Mouse (Mus musculus): ENCODE data around the gene Cxcl1. TPM values are rescaled to one million over a fixed set of nuclear protein-coding genes. Genes with fewer than 3 reads are reported as not detected.

The Cxcl1 gene
- total and polyA plus RNA-seq, 3 experiments = 0.48 to 2.8 (median 1.0) TPM

DNA sequence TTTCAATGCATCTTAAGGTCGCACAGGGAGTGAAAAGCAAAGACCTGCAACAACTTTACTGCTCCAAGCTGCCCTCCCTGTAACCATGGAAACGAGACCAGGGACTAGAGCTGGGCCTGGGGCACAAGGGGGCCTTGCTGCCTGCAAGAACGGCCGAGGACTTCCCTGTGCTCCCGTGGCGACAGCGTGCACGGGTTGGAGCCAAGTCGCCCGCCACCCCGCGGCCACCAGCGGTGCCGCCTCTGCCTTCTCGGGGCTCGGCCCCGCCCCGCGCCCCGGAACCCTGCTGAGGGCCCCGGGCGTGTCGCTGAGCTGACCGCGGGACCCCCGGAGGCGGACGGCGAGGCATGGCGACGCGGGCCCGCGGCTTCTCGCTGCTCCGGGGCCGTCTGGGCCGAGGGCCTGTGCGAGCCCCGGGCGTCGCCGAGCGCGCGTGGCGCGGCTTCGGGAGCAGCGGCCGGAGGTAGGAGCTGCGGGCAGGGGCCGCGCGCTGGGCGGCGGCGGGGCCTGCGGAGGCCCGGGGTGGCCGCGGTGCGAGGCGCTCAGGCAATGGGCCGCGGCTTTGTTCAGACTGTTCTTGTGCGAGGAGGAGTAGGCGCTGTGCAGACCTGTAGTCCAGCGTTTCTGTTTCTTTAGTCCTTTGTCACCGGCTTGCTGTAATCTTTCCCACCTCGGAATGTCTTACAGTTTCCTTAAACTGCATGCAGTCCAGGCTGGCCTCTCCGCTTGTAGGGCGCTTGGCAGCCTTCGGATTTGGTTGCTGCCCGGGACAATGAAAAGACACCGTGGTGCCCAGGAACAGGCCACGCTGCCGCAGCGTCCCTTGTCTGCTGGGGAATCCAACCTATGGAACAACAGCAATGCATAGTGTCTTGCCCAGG is 40.2 kb downstream of the Cxcl1 start, which contains the start of gene Mthfd2l:
Gene Mthfd2l, plus strand, starts transcription at position 147 of the 881 bp plus-strand sequence.
- Histone ChIP-seq H3K4me1 (ENCODE audit: control insufficient read depth, insufficient read depth, low read length) (peaks cover 2% of the 10 kb centered on the region), H3K9ac (ENCODE audit: low read depth, low read length) (peak within 1 kb of the TSS; percentile 84), H3K27ac (peak within 1 kb of the TSS; percentile 75), H3K36me3 (ENCODE audit: control insufficient read depth, insufficient read depth, low read length) (peaks cover 4% of the 10 kb centered on the region), H3K4me3 (peak within 1 kb of the TSS; percentile 60), H3K79me2 (replicated peaks; ENCODE audit: control insufficient read depth, insufficient read depth, low read length) (0 out of 2 replicates have a peak, but pooled peaks cover 1% of the 10 kb centered on the region), H3K27me3 (ENCODE audit: control insufficient read depth, insufficient read depth, low read length) (no peaks in the 10 kb centered on the region)
- no peak for TF ChIP-seq EP300 (IDR thresholded peaks at IDR 0.05; ENCODE audit: insufficient read depth, low read depth, low read length)
- no peak for TF ChIP-seq POLR2A (IDR thresholded peaks at IDR 0.05; ENCODE audit: insufficient read depth, low read depth, low read length)
- TF ChIP-seq CTCF (IDR thresholded peaks at IDR 0.05) = peak; percentile 96
- intact Hi-C loops (cut with DNase I) = loop anchor here (2.0 kb wide), 1 partner anchor 40 kb away; the partner anchor contains the start of gene Cxcl1
- under 1% methylated on average over 76 of the region's 79 CpGs for WGBS
- DNase-seq = peak; percentile 92

DNA sequence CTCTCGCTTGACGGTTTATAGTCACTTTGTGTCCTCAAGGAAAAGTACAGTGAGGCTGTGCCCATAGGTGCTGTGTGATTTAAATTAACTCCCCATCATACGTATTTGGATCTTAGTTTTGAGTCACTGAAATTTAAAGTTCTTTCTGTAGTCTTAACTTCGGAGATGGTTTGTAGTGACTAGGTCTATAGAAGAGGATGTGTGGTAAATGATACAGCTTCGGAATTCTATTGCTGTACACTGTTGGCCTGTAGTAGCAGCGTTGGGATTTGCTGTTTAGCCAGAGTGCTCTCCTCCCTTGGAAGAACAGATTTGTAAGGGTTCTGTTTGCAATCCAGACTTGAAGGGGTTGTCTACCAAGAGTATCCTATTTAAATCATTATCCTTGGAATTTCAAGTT is 40.9 kb downstream of the Cxcl1 start:
- no peaks in the 10 kb centered on the region for H3K27me3 ChIP-seq (ENCODE audit: control insufficient read depth, insufficient read depth, low read length)
- peak overlapping the region; percentile 75 for H3K27ac ChIP-seq
- TF ChIP-seq POLR2A (IDR thresholded peaks at IDR 0.05; ENCODE audit: insufficient read depth, low read depth, low read length) (no peak), CTCF (IDR thresholded peaks at IDR 0.05) (no peak), EP300 (IDR thresholded peaks at IDR 0.05; ENCODE audit: insufficient read depth, low read depth, low read length) (no peak)
- 14% methylated on average over 6 of the region's 6 CpGs for WGBS
- intact Hi-C loops (cut with DNase I) = loop anchor here (2.0 kb wide), 1 partner anchor 41 kb away; the partner anchor contains the start of gene Cxcl1
- H3K4me1 ChIP-seq (ENCODE audit: control insufficient read depth, insufficient read depth, low read length) = peaks cover 2% of the 10 kb centered on the region
- peak overlapping the region; percentile 60 for H3K4me3 ChIP-seq
- H3K36me3 ChIP-seq (ENCODE audit: control insufficient read depth, insufficient read depth, low read length) = peaks cover 7% of the 10 kb centered on the region
- no peak for DNase-seq
- peak overlapping the region; percentile 84 for H3K9ac ChIP-seq (ENCODE audit: low read depth, low read length)
- H3K79me2 ChIP-seq (replicated peaks; ENCODE audit: control insufficient read depth, insufficient read depth, low read length) = 0 out of 2 replicates have a peak, but pooled peaks cover 1% of the 10 kb centered on the region

DNA sequence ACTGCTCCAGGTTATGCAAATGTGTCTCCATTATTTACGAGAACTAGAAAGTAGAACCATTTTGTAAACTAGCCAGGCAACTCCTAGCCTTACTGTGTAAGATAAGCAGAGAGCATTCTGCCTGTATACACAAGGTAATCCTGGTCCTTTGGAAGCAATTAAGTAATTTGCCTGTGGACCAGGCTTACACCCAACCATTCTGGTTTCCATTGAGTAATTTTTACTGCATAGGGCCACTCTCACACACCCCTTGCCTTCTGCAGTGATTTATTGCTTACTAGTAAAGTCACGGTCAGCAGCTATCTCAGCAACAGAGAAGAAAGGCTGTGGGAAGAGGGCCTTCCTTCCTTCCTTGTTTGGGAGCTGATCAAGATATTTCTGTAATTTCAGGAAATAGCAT is 45.7 kb downstream of the Cxcl1 start:
- WGBS = 60% methylated on average over 2 of the region's 2 CpGs
- H3K36me3 ChIP-seq (ENCODE audit: control insufficient read depth, insufficient read depth, low read length) = peaks cover 7% of the 10 kb centered on the region
- H3K9ac ChIP-seq (ENCODE audit: low read depth, low read length) = no peak overlapping the region
- TF ChIP-seq POLR2A (IDR thresholded peaks at IDR 0.05; ENCODE audit: insufficient read depth, low read depth, low read length) = no peak
- no peak for TF ChIP-seq EP300 (IDR thresholded peaks at IDR 0.05; ENCODE audit: insufficient read depth, low read depth, low read length)
- no peak for TF ChIP-seq CTCF (IDR thresholded peaks at IDR 0.05)
- peaks cover 2% of the 10 kb centered on the region for H3K4me1 ChIP-seq (ENCODE audit: control insufficient read depth, insufficient read depth, low read length)
- no peaks in the 10 kb centered on the region for H3K27me3 ChIP-seq (ENCODE audit: control insufficient read depth, insufficient read depth, low read length)
- H3K4me3 ChIP-seq = no peak overlapping the region
- 0 out of 2 replicates have a peak, but pooled peaks cover 1% of the 10 kb centered on the region for H3K79me2 ChIP-seq (replicated peaks; ENCODE audit: control insufficient read depth, insufficient read depth, low read length)
- H3K27ac ChIP-seq = no peak overlapping the region
- intact Hi-C loops (cut with DNase I) = no loop called here
- DNase-seq = no peak

Other genes starting within 250 kb of the Cxcl1 start
- gene Cxcl5, start 131.9 kb upstream of the Cxcl1 start, total RNA-seq (2021) = under 1 TPM in 1 of 2 experiments, not detected in 1; 0.31 TPM
- gene Cxcl5, start 131.9 kb upstream of the Cxcl1 start, polyA plus RNA-seq (2012; rRNA removed) = 0.06 and 0.23 TPM in 2 replicates
- 10 to 100 TPM in 1 of 2 experiments, 1 to 10 TPM in 1; 9.6 to 56.5 TPM for gene Ppbp, start 122.7 kb upstream of the Cxcl1 start, total RNA-seq (2021)
- 11.1 and 27.4 TPM in 2 replicates for gene Ppbp, start 122.7 kb upstream of the Cxcl1 start, polyA plus RNA-seq (2012; rRNA removed)
- 10 to 100 TPM; 37.6 to 71.1 TPM for gene Pf4, start 118.8 kb upstream of the Cxcl1 start, total RNA-seq (2021)
- gene Pf4, start 118.8 kb upstream of the Cxcl1 start, polyA plus RNA-seq (2012; rRNA removed) = 58.7 and 73.0 TPM in 2 replicates
- gene Cxcl3, start 105.1 kb upstream of the Cxcl1 start, total RNA-seq (2021) = not detected
- not detected in 2 replicates for gene Cxcl3, start 105.1 kb upstream of the Cxcl1 start, polyA plus RNA-seq (2012; rRNA removed)
- not detected for gene Cxcl15, start 96.7 kb upstream of the Cxcl1 start, total RNA-seq (2021)
- 1.00 TPM in 1 of 2 replicates, not detected in the other for gene Cxcl15, start 96.7 kb upstream of the Cxcl1 start, polyA plus RNA-seq (2012; rRNA removed)
- gene Cxcl2, start 12.6 kb downstream of the Cxcl1 start, total RNA-seq (2021) = not detected
- gene Cxcl2, start 12.6 kb downstream of the Cxcl1 start, polyA plus RNA-seq (2012; rRNA removed) = 0.35 and 0.84 TPM in 2 replicates
- 1 to 10 TPM; 9.1 to 9.8 TPM for gene Mthfd2l, start 39.9 kb downstream of the Cxcl1 start, total RNA-seq (2021)
- 8.4 and 8.7 TPM in 2 replicates for gene Mthfd2l, start 39.9 kb downstream of the Cxcl1 start, polyA plus RNA-seq (2012; rRNA removed)
- gene Epgn, start 136.2 kb downstream of the Cxcl1 start, total RNA-seq (2021) = under 1 TPM; 0.30 to 0.50 TPM
- gene Epgn, start 136.2 kb downstream of the Cxcl1 start, polyA plus RNA-seq (2012; rRNA removed) = 0.06 TPM in 1 of 2 replicates, not detected in the other
- gene Ereg, start 183.4 kb downstream of the Cxcl1 start, total RNA-seq (2021) = under 1 TPM; 0.07 to 0.08 TPM
- gene Ereg, start 183.4 kb downstream of the Cxcl1 start, polyA plus RNA-seq (2012; rRNA removed) = 0.04 and 0.06 TPM in 2 replicates
- gene Areg, start 248.4 kb downstream of the Cxcl1 start, total RNA-seq (2021) = not detected
- gene Areg, start 248.4 kb downstream of the Cxcl1 start, polyA plus RNA-seq (2012; rRNA removed) = not detected in 2 replicates

Measured in heart, adult 2 months (tissue).